Mouse (Mus musculus): ENCODE data around the gene Nat8f1.
"Not testable (repeated sequence)": the region's sequence is repeated elsewhere in the genome, so short reads cannot be mapped to it uniquely, and the experiment has no call there.

GRCm38 (mm10) chr6:85869006-85869405, 46.5 kb downstream of the Nat8f1 start, which contains the start of gene Nat8f2:
- not testable (repeated sequence) for TF ChIP-seq ZKSCAN1 (IDR thresholded peaks at IDR 0.05; ENCODE audit: borderline replicate concordance, low read depth, low read length); GABPA (IDR thresholded peaks at IDR 0.05; ENCODE audit: insufficient replicate concordance, low read depth, low read length); EP300 (IDR thresholded peaks at IDR 0.05; ENCODE audit: low read length)
